Mouse (Mus musculus): Measurements from ENCODE around the gene Als2cl.

Als2cl gene

DNA sequence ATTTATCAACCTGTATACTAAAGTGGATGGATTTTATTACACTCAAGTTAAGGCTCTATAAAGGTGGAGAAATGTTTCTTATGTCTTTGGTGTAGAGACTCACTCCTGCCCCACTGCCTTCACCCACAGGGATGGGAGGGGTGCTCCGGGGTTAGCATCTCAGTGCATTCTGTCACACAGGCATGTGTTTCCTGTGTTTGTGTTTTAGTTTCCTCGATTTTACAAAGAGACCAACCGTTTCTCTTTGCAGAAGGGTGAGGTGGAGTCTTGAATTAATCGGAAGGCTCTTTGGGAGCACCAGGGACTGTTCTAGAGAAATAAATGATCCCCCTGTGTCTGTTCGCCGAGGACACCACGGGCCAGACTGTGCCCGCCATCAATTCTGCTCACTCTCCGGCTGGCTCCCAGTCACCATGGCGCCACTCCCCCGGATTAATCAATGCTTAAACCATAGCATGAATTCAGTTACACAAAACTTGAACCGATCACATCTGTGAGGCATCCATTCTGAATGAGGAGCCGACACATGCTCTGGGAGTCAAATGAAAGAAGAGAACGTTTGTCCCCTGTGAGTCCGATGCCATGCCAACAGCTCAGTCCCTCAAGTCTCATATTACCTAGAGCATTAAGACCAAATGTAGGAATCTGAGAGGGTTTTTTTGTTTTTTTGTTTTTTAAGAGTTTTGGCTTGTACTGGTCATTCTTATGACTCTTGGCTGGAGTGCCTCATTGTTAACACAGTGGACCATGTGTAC is 41.2 kb downstream of the Als2cl start:
- no peak for DNase-seq

DNA sequence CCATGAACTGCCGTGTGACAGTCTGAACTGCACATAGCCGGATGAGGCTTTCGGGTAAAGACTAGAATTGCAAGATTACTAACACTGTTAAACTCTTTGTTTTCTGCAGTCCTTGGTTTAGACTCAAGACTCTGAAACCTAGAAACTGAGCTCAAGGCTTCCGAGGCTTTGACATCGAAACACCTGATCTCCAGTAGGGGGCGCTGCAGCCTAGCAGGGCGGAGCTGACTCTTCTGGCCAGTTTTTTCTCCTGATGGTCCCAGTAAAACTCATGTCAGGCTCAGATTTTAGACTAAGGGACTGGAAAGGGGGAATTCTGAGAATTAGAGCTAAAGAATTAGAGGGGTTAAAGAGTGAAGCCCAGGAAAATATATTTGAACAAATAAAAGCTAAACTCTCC is 43.1 kb downstream of the Als2cl start:
- peak; percentile 27 for DNase-seq

DNA sequence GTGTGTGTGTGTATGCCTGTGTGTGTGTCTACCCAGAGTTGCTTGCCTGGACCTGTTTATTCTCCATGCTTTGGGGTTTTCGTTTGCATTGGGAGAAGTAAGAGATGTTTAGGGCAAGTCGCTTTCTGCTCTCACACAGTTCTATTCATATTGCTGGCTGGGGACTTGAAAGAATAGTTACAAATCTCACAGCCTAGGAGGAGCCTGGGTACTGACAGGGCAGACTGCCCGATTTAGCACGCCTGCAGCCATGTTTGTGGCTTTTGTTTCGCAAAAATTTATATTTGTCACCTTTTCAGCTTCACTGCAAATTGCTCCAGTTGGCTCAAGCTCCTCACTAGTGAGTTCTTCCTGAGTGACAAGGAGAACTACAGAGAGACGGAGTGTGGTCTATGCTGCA is 51.9 kb downstream of the Als2cl start:
- DNase-seq: no peak

DNA sequence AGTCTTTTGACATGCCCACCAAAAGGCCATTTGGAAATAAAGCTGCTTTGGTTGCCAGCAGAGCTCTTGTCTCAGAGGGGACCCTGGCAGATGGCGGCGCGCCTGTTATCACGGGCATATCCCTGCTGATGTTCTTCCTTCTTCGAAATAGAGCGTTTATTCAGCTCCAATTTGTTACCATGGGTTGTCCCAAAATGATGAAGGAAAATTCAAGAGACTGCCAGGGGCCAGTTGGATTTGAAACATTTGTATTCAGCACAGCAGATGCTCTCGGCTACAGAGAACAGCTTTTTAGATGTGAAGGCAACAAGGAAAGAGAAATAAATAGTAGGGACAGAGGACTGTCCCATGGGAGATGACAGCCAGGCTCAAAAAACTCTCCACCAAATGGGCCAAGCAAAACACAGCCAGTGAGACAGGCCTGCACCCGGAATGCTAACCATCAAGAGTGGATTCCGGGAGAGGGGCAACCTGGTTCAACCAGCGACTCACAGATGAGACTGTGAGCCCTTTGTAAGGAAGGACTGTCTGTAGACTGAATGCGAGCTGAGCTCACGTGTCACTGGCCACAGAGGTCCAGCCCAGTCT is 54.3 kb downstream of the Als2cl start:
- peak; percentile 11 for DNase-seq

DNA sequence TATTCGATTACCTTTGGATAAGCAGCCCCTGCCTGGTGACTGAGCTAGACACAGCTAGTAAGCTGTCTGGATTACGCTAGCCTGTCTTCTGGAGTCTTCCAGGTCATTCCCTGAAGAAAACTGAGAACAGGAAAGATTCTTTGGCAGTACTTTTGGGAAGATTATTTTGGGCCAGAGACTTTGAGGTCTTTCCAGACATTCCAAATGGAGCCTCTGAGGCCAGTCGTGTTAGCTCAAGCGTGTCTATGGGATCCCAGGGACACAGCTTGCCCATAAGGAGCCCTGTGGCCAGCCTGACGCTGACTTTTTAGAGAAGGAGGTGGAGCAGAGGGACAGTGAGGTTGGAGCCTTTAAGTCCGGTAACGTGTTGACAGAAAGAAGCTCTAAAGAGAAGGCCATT is 56.3 kb downstream of the Als2cl start:
- no peak for DNase-seq

DNA sequence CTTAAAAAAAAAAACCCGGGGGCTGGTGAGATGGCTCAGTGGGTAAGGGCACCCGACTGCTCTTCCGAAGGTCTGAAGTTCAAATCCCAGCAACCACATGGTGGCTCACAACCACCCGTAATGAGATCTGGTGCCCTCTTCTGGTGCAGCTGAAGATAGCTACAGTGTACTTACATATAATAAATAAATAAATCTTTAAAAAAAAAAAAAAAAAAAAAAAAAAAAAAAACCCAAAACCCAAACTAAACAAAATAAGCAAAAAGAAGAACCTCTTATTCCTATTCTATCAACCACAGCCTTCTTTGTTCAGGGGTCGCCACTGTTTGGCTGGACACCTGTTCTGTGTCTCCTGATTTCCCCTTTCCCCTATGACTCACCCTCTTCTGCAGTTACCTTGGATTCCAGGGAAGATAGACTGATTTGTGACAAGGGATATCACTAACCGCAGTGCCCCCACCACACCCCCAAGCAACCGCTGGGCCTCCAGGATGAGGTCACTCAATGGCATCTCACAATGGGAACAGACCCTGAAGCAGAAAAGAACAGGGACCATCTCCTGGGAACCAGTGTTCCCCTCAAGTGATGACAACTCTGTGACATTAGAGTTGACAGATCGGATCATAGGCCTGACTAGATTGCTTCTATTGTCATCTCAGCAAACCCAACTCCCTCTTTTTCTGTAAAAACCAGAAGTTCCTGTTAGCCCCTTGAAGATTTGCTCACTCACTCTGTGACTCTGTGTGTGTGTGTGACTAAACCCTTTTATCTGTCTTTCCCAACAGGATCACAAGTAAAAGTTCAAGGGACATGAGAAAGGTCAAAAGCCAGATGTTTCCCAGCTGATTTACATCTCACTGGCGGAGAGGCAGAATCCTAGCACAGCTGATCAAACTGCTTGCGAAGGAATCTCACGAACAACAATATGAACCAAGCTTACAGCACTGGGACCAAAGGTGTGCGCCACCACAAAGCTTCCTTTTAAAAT is 58.1 kb downstream of the Als2cl start:
- DNase-seq: no peak

DNA sequence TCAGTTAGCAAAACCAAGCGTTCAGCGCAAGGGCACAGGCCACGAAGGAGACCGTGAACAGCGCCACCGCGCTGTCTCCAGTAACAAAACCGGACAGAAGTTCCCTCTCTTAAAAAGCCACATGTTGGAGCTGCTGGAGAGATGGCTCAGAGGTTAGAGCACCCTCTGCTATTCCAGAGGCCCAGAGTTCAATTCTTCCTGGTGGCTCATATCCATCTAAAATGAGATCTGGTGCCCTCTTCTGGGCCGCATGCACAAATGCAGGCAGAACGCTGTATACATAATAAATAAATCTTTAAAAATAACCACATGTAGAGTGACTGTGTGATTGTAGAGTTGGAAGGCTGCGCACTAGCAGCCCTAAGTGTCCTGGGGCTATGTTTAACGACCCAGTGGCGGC is 64.6 kb downstream of the Als2cl start:
- no peak for DNase-seq

DNA sequence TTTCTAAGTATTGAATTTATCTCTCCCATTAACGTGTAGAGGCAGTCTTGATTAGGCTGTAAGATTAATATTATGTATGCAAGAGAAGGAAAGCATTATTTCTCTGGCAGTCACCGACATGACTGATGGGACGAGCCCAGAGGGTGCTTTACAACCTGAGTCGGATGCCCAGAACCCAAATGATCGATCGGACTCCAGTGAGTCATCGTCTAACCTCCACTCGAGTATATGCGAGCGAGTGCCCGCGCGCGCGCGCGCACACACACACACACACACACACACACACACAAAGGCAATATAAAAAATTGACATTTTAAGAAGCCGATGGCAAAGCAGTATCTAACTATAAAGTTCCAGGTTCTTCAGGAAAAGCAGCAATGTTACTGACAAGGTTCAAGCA is 65.7 kb downstream of the Als2cl start:
- DNase-seq: no peak

DNA sequence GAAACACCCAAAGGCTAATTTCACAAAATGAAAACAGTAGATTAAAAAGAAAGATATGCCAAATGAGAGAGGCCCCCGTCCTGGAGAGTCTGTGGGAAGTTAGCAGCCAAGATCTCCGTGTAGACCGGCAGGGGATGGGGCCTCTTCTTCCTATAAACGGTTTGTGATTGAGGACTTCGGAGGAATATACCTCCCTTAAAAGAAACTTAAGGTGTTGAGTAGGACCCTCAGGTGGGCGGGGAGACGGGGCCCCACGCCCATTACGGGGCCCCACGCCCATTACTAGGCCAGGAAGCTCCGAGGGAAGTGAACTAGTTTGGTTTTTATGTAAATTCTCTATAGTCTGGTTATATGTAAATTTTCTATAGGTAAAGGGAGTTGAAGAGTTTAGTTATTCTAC is 66.3 kb downstream of the Als2cl start, which contains the start of gene Tdgf1:
Tdgf1 (minus strand) TSS at position 233 of the 400 bp plus-strand sequence.
- no peak for DNase-seq

DNA sequence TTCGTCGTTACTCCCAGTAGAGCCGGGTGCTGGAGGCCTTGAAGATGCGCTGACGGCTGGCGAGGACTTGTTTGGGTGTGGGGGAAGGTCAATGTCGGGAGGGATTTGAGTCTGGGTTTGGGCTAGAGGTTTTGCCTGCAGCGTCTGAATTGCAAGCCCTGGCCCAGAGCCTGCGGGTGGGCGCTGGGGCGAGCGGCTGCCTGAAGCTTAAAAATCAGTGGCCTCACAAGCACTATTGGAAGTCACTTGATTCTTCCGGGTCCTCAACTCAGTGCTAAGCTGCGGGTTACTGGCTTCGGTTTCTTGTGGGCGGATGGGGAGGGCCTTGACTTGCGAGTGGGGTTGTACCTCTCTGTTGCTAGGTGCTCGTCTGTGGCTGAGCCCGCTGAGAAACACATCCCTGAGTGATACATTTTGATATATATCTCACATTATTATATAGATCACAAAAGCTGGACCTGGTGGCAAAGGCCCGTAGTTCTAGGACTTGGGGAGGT is 66.9 kb downstream of the Als2cl start:
- no peak for DNase-seq

DNA sequence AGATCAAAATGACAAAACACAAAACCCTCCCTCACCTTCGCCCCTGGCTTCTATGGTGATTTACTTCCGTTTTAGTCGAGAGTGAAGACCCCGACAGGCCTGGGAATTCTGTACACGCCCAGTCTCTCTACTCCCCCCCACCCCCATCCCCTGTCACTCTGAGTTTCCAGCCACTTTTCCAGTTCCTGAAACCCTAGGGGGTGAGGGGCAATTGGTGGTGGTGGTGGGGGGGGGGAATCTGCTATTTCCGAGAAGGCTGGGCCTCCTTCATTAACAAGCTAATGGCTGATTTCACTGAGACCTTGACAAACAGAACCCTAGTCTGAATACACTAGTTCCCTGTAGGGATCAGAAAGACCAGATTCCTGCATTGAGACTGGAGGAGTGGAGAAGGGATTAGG is 67.6 kb downstream of the Als2cl start:
- no peak for DNase-seq

DNA sequence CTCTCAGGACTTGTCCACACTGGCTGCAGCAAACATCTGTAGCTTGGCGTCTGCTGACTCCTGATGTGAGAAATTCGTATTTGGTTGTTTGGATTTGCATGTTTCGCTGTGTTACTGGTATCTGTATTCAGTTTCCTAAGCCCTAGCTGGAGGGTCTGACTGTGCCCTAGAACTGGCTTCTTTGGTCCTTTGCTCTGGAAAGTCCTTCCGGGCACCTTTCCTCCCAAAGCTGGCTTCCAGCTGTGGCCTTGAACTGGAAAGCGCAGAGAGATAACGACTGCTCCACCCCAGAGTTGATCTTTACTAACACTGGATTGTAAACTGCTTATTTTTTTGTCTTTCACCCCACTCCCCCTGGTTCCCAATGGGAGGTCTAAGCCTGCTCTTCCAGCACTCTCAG is 68.2 kb downstream of the Als2cl start:
- DNase-seq: no peak

DNA sequence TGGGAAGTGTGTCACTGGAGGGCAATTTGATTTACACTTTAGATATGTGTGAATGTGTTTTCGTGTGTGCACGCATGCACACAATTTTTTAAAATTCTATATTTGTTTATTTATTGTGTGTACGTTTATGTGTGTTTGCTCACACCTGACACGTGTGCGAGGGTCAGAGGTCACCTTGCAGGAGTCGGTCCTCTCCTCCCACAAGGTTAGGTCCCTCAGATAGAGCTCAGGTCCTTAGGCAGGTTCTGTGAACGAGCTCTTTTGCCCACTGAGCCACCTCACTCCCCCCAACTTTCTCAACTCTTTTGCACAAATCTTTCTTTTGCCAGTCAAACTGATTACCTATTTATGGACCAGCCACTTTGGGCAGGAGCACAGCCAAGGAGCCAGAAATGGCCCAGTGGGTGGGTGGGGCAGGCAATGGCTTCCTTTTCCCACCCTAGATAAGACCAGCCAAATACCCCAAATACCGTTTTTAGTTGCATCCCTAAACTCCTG is 69.2 kb downstream of the Als2cl start:
- DNase-seq: no peak

DNA sequence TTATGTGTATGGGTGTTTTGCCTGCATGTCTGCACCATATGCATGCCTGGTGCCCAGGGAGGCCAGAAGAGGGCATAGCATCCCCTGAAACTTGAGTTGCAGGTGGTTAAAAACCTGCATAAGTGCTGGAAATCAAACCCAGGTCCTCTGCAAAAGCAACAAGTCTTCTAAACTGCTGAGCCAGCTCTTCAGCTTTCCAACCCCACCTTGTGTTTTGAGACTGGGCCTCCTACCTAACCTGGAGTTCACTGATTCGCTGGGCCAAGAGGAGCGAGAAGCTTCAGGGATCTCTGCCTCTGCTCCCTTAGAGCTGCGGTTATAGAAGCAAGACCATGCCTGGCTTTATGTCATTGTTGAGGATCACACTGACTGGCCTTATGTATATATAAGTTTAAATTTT is 70.4 kb downstream of the Als2cl start:
- DNase-seq: no peak

Measured in cerebellum, adult 8-10 months (tissue).